Mouse (Mus musculus) CH12.LX (cell line): ENCODE measurements around the gene Spats2. TPM values are rescaled to one million over a fixed set of nuclear protein-coding genes. Genes with fewer than 3 reads are reported as not detected.

ENCODE experiments used
- DNase-seq: peaks from one replicate; pipeline ENCODE4 v3.0.0-alpha.2; 2013; ENCODE audit errors: extremely low read depth
- H3K27ac ChIP-seq: 2 replicates; pipeline ENCODE4 v1.5.1; 2012; ENCODE audit warnings: low read depth, mild to moderate bottlenecking, control low read depth, moderate library complexity; ENCODE audit not compliant: insufficient read depth
- H3K27me3 ChIP-seq: replicated peaks from 2 replicates; pipeline ENCODE3; 2012; ENCODE audit warnings: inconsistent platforms
- H3K36me3 ChIP-seq, 2 experiments: replicated peaks in 1 of 2; 2 replicates each; pipeline versions ENCODE3 to v1.6.1; 2012; ENCODE audit warnings: inconsistent platforms in 1 of 2, low read length in 1 of 2, mild to moderate bottlenecking in 1 of 2, mixed read lengths in 1 of 2, moderate library complexity in 1 of 2; ENCODE audit not compliant: control insufficient read depth in 1 of 2, insufficient read depth in 1 of 2
- H3K4me1 ChIP-seq, 2 experiments: 2 replicates each; pipeline ENCODE4 v1.6.1; 2012; ENCODE audit warnings: inconsistent platforms in 1 of 2, moderate library complexity in 1 of 2; ENCODE audit not compliant: insufficient read depth in 2 of 2, control insufficient read depth in 1 of 2
- H3K4me2 ChIP-seq: 2 replicates; pipeline ENCODE4 v1.6.1; 2012; ENCODE audit warnings: low read depth, mild to moderate bottlenecking, control low read depth; ENCODE audit not compliant: poor library complexity, insufficient read depth, severe bottlenecking
- H3K4me3 ChIP-seq, 3 experiments: fragments of 150-350 bp in 1 of 3; sonication (generic) in 1 of 3; replicated peaks in 1 of 3; 2 replicates each; pipeline versions ENCODE3 to v1.5.1; 2011 to 2012; ENCODE audit warnings: low read depth in 2 of 3, low read length in 2 of 3, mild to moderate bottlenecking in 2 of 3, moderate library complexity in 2 of 3, control low read depth in 1 of 3, improper control_type of control experiment in 1 of 3, inconsistent platforms in 1 of 3, mixed read lengths in 1 of 3; ENCODE audit not compliant: poor library complexity in 1 of 3
- H3K79me2 ChIP-seq: replicated peaks from 2 replicates; pipeline ENCODE4 v1.6.1; 2012; ENCODE audit warnings: mild to moderate bottlenecking, moderate library complexity; ENCODE audit not compliant: control insufficient read depth, poor library complexity, insufficient read depth, severe bottlenecking; ENCODE audit errors: extremely low read depth
- H3K9ac ChIP-seq: 2 replicates; pipeline ENCODE4 v1.6.1; 2012; ENCODE audit warnings: low read depth, mild to moderate bottlenecking, control low read depth, moderate library complexity; ENCODE audit not compliant: insufficient read depth
- H3K9me3 ChIP-seq: replicated peaks from 2 replicates; pipeline ENCODE3; 2012; ENCODE audit warnings: low read length, inconsistent platforms, mixed read lengths
- BHLHE40 ChIP-seq: IDR thresholded peaks from 2 replicates; pipeline ENCODE4 v1.6.1; 2011; ENCODE audit warnings: mild to moderate bottlenecking, low read depth, low read length, improper control_type of control experiment
- CHD1 ChIP-seq: IDR thresholded peaks from 2 replicates; pipeline ENCODE4 v1.6.1; 2012; ENCODE audit warnings: low read depth, low read length, improper control_type of control experiment, inconsistent platforms
- CHD2 ChIP-seq: IDR thresholded peaks from 2 replicates; pipeline ENCODE4 v1.6.1; 2011; ENCODE audit warnings: low read length, improper control_type of control experiment
- CTCF ChIP-seq, 2 experiments: IDR thresholded peaks in 1 of 2; conservative IDR thresholded peaks in 1 of 2; 2 replicates each; pipeline ENCODE4 v1.5.1; 2011 to 2012; ENCODE audit warnings: low read depth in 2 of 2, low read length in 2 of 2, improper control_type of control experiment in 1 of 2, inconsistent platforms in 1 of 2, mild to moderate bottlenecking in 1 of 2, moderate library complexity in 1 of 2
- ELF1 ChIP-seq: IDR thresholded peaks from 2 replicates; pipeline ENCODE4 v1.6.1; 2014; ENCODE audit warnings: low read depth, mild to moderate bottlenecking, inconsistent platforms, low read length, improper control_type of control experiment
- GABPA ChIP-seq: IDR thresholded peaks from 2 replicates; pipeline ENCODE4 v1.6.1; 2012; ENCODE audit warnings: low read depth, low read length, improper control_type of control experiment, inconsistent platforms; ENCODE audit not compliant: insufficient replicate concordance
- JUN ChIP-seq: IDR thresholded peaks from 2 replicates; pipeline ENCODE4 v1.6.1; 2011; ENCODE audit warnings: low read depth, mild to moderate bottlenecking, low read length, improper control_type of control experiment, moderate library complexity; ENCODE audit not compliant: insufficient read depth
- JUND ChIP-seq: conservative IDR thresholded peaks from 2 replicates; pipeline ENCODE4 v1.6.1; 2011; ENCODE audit warnings: low read depth, low read length, improper control_type of control experiment
- MAFK ChIP-seq: IDR thresholded peaks from 2 replicates; pipeline ENCODE4 v1.6.1; 2011; ENCODE audit warnings: low read length, improper control_type of control experiment; ENCODE audit not compliant: insufficient replicate concordance
- MAX ChIP-seq: IDR thresholded peaks from 2 replicates; pipeline ENCODE4 v1.6.1; 2011; ENCODE audit warnings: low read length, improper control_type of control experiment
- MAZ ChIP-seq: IDR thresholded peaks from 2 replicates; pipeline ENCODE4 v1.6.1; 2012; ENCODE audit warnings: low read depth, mild to moderate bottlenecking, inconsistent platforms, low read length, improper control_type of control experiment, moderate library complexity
- MEF2A ChIP-seq: IDR thresholded peaks from 2 replicates; pipeline ENCODE4 v1.6.1; 2014; ENCODE audit warnings: low read depth, mild to moderate bottlenecking, inconsistent platforms, low read length, improper control_type of control experiment, borderline replicate concordance
- MXI1 ChIP-seq: IDR thresholded peaks from 2 replicates; pipeline ENCODE4 v1.6.1; 2011; ENCODE audit warnings: mild to moderate bottlenecking, low read depth, low read length, improper control_type of control experiment
- MYC ChIP-seq: IDR thresholded peaks from 2 replicates; pipeline ENCODE4 v1.6.1; 2011; ENCODE audit warnings: low read depth, mild to moderate bottlenecking, improper control_type of control experiment, low read length
- NELFE ChIP-seq: IDR thresholded peaks from 2 replicates; pipeline ENCODE4 v1.6.1; 2011; ENCODE audit warnings: low read depth, low read length, improper control_type of control experiment
- NRF1 ChIP-seq: IDR thresholded peaks from 2 replicates; pipeline ENCODE4 v1.6.1; 2014; ENCODE audit warnings: low read depth, mild to moderate bottlenecking, inconsistent platforms, low read length, improper control_type of control experiment, moderate library complexity
- POLR2A ChIP-seq: IDR thresholded peaks from 2 replicates; pipeline ENCODE4 v1.6.1; 2011; ENCODE audit warnings: low read depth, mild to moderate bottlenecking, improper control_type of control experiment, low read length
- SIN3A ChIP-seq: IDR thresholded peaks from 2 replicates; pipeline ENCODE4 v1.6.1; 2012; ENCODE audit warnings: low read length, improper control_type of control experiment, inconsistent platforms
- SMC3 ChIP-seq: IDR thresholded peaks from 2 replicates; pipeline ENCODE4 v1.6.1; 2011; ENCODE audit warnings: low read depth, low read length, improper control_type of control experiment
- TBP ChIP-seq: conservative IDR thresholded peaks from 2 replicates; pipeline ENCODE4 v1.6.1; 2011; ENCODE audit warnings: low read depth, low read length, improper control_type of control experiment
- UBTF ChIP-seq: IDR thresholded peaks from 2 replicates; pipeline ENCODE4 v1.6.1; 2012; ENCODE audit warnings: low read depth, mild to moderate bottlenecking, inconsistent platforms, low read length, improper control_type of control experiment, moderate library complexity
- USF1 ChIP-seq: IDR thresholded peaks from 2 replicates; pipeline ENCODE4 v1.6.1; 2014; ENCODE audit warnings: low read depth, mild to moderate bottlenecking, inconsistent platforms, low read length, improper control_type of control experiment
- ZC3H11A ChIP-seq: IDR thresholded peaks from 2 replicates; pipeline ENCODE4 v1.6.1; 2012; ENCODE audit warnings: low read depth, mild to moderate bottlenecking, inconsistent platforms, low read length, improper control_type of control experiment
- ZMIZ1 ChIP-seq: IDR thresholded peaks from 2 replicates; pipeline ENCODE4 v1.6.1; 2012; ENCODE audit warnings: low read depth, mild to moderate bottlenecking, inconsistent platforms, low read length, improper control_type of control experiment
- dilution Hi-C: fragments of 300-500 bp; cut with MboI; formaldehyde crosslinking; loops from 2 replicates; pipeline ENCODE4 v1.14.3; 2020; ENCODE audit warnings: low sequenced_read_pairs; ENCODE audit not compliant: extremely low pct_unique_long_range_greater_than_20kb, extremely low pct_ligation_motif_present
- in situ Hi-C: fragments of 300-500 bp; cut with MboI; formaldehyde crosslinking; loops from 3 replicates; pipeline ENCODE4 v1.14.3; 2019; ENCODE audit warnings: low sequenced_read_pairs, low pct_ligation_motif_present, low pct_unique_long_range_greater_than_20kb, mixed read lengths
- polyA plus RNA-seq: library from polyadenylated mRNA; unstranded; fragments of >175 nt; gene quantifications from 2 replicates; pipeline ENCODE4 v1.2.1, GENCODE M21; 2012; ENCODE audit warnings: low read depth; ENCODE audit not compliant: insufficient read length
- total RNA-seq, 2 experiments: library from RNA; depleted of rRNA; stranded (reverse); fragments of 300-350 nt in 1 of 2; fragments of >200 nt in 1 of 2; gene quantifications; 2 replicates each; pipeline ENCODE4 v1.2.3; 2012 to 2014

Spats2 gene
- total and polyA plus RNA-seq, 3 experiments = 26.5 to 81.0 (median 68.3) TPM

DNA sequence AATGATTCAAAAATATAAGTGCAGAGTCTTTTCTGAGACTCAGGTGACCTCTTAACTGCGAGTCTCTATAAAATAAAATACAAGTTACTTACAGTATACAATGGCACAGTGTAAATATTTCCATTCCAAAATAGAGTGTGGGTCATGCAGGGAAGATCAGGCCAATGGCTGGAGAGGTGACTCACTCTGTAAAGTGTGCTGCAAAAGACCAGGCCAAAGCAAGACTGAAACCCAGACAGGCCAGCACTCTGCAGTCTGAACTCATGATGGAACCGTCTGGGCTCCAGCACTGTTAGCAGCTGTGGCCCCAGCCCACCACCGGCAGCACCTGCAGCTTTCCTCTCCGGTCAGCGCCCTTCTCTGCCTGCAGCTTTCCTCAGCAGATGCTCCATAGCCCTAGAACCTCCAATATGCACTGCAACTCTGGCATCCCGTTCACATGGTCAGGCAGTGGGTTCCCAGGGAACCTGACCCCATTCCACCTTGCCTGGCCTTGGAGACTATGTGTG is 129.6 kb downstream of the Spats2 start:
- H3K79me2 ChIP-seq = peaks cover 2% of the 10 kb centered on the region; the same call in 1 of the 2 replicates
- TF ChIP-seq MXI1 (no peak), MAX (no peak), BHLHE40 (no peak), CTCF (conservative IDR thresholded peaks at IDR 0.05 in 1 of 2, IDR thresholded peaks at IDR 0.05 in 1 of 2; ENCODE audit: low read depth in 2 of 2, low read length in 2 of 2) (no peak), POLR2A (no peak), NELFE (no peak), USF1 (no peak), ZC3H11A (no peak), JUN (no peak), NRF1 (no peak), SMC3 (no peak), CHD1 (no peak), UBTF (no peak), CHD2 (no peak), ELF1 (no peak), SIN3A (no peak), MAFK (no peak), MAZ (no peak), MYC (no peak), ZMIZ1 (no peak)
- H3K27ac ChIP-seq = no peak overlapping the region
- no peak overlapping the region for H3K9ac ChIP-seq
- H3K4me1 ChIP-seq = peaks cover 13 to 43% of the 10 kb centered on the region in 2 experiments
- H3K4me2 ChIP-seq = no peak overlapping the region
- H3K4me3 ChIP-seq = no peak overlapping the region
- H3K9me3 ChIP-seq = no peaks in the 10 kb centered on the region
- dilution Hi-C loops = no loop called here
- DNase-seq = no peak
- no peaks in the 10 kb centered on the region for H3K27me3 ChIP-seq
- in situ Hi-C loops = no loop called here
- peaks cover 0 to 3% of the 10 kb centered on the region in 2 experiments for H3K36me3 ChIP-seq

DNA sequence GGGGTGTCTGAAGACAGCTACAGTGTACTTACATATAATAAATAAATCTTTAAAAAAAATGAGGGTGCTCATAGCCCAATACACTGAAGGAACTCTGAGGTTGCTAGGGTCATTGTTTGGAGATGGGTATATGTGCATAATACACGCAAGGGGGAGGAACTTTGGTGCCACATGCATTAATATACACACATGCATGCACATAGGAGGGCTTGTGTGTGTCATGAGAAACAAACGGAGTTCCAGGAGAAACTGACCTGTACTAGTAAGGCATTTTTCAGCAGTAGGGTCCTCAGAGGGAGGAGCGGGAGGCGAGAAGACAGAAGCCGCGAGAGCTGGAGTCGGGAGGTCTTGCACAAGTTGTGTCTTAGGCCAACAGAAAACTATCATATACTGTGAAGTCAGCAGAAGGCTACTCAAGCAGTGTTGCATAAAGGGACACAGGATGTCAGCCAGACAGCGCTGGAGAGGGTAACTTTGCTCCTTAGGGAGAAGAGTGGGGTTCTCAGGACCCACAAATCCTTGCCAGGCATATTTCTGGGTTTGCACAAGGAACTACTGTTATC is 133.5 kb downstream of the Spats2 start:
- Histone ChIP-seq H3K4me3 (no peak overlapping the region), H3K36me3 (peaks cover 0 to 3% of the 10 kb centered on the region in 2 experiments), H3K27ac (no peak overlapping the region), H3K9me3 (no peaks in the 10 kb centered on the region), H3K4me1 (peaks cover 9 to 26% of the 10 kb centered on the region in 2 experiments), H3K79me2 (no peaks in the 10 kb centered on the region), H3K4me2 (peak overlapping the region; percentile 48; the same call in 1 of the 2 replicates), H3K9ac (no peak overlapping the region), H3K27me3 (no peaks in the 10 kb centered on the region)
- no peak for DNase-seq
- TF ChIP-seq CTCF (conservative IDR thresholded peaks at IDR 0.05 in 1 of 2, IDR thresholded peaks at IDR 0.05 in 1 of 2; ENCODE audit: low read depth in 2 of 2, low read length in 2 of 2) (no peak), TBP (no peak), ELF1 (no peak), MYC (no peak), NELFE (no peak), MXI1 (no peak), GABPA (no peak), JUND (no peak), NRF1 (no peak), MEF2A (no peak)
- dilution Hi-C loops = no loop called here
- in situ Hi-C loops = no loop called here
